Mouse (Mus musculus): ENCODE measurements around the gene Tia1. TPM values are rescaled to one million over a fixed set of nuclear protein-coding genes. Genes with fewer than 3 reads are reported as not detected.

Gene Tia1
- total RNA-seq, 2 experiments from 2014 or later = 192 TPM

- intact Hi-C loops (cut with DNase I) = no loop called here
- DNase-seq = no peak
Measured at GRCm38 (mm10) chr6:86475462-86476167, 71.6 kb downstream of the Tia1 start.

GRCm38 (mm10) chr6:86476931-86477330, 72.9 kb downstream of the Tia1 start:
- intact Hi-C loops (cut with DNase I) = no loop called here

GRCm38 (mm10) chr6:86479311-86479710, 75.3 kb downstream of the Tia1 start:
- intact Hi-C loops (cut with DNase I) = no loop called here
- no peak for DNase-seq

More at GRCm38 (mm10) chr6:86476931-86477330, 72.9 kb downstream of the Tia1 start:
- DNase-seq = no peak

- intact Hi-C loops (cut with DNase I) = no loop called here
- DNase-seq = no peak
Measured at GRCm38 (mm10) chr6:86479816-86480188, 75.8 kb downstream of the Tia1 start.

GRCm38 (mm10) chr6:86480189-86480831, 76.3 kb downstream of the Tia1 start:
- DNase-seq = peak; percentile 28
- intact Hi-C loops (cut with DNase I) = no loop called here

- no peak for DNase-seq
- intact Hi-C loops (cut with DNase I) = no loop called here
Measured at GRCm38 (mm10) chr6:86481871-86482270, 77.9 kb downstream of the Tia1 start.

Other genes with a start within 250 kb of the Tia1 start
- gene Tgfa, start 209.0 kb upstream of the Tia1 start, total RNA-seq (2021) = 10 to 100 TPM; 28.6 TPM
- 10 to 100 TPM; 45.4 to 50.4 TPM for gene Fam136a, start 38.6 kb upstream of the Tia1 start, total RNA-seq (2021)
- gene Snrpg, start 32.9 kb upstream of the Tia1 start, total RNA-seq (2021) = 100 to 1,000 TPM; 120 to 152 TPM
- 100 to 1,000 TPM; 105 to 113 TPM for gene Pcyox1, start 7.1 kb upstream of the Tia1 start, total RNA-seq (2021)
- not detected for gene Gm44790, start 22.4 kb downstream of the Tia1 start, total RNA-seq (2021)
- gene C87436, start 34.2 kb downstream of the Tia1 start, total RNA-seq (2021) = 10 to 100 TPM; 16.2 to 17.6 TPM
- gene Pcbp1, start 122.1 kb downstream of the Tia1 start, total RNA-seq (2021) = 100 to 1,000 TPM; 206 to 208 TPM
- 1 to 10 TPM; 1.1 to 1.7 TPM for gene Asprv1, start 223.9 kb downstream of the Tia1 start, total RNA-seq (2021)